Mouse (Mus musculus) CH12.LX (cell line): ENCODE data around the gene Dpf3. TPM values are rescaled to one million over a fixed set of nuclear protein-coding genes. Genes with fewer than 3 reads are reported as not detected.

Experiments used
- DNase-seq: peaks from one replicate; pipeline ENCODE4 v3.0.0-alpha.2; 2013; ENCODE audit errors: extremely low read depth
- H3K27ac ChIP-seq: 2 replicates; pipeline ENCODE4 v1.5.1; 2012; ENCODE audit warnings: low read depth, mild to moderate bottlenecking, control low read depth, moderate library complexity; ENCODE audit not compliant: insufficient read depth
- H3K27me3 ChIP-seq: replicated peaks from 2 replicates; pipeline ENCODE3; 2012; ENCODE audit warnings: inconsistent platforms
- H3K36me3 ChIP-seq, 2 experiments: replicated peaks in 1 of 2; 2 replicates each; pipeline versions ENCODE3 to v1.6.1; 2012; ENCODE audit warnings: inconsistent platforms in 1 of 2, low read length in 1 of 2, mild to moderate bottlenecking in 1 of 2, mixed read lengths in 1 of 2, moderate library complexity in 1 of 2; ENCODE audit not compliant: control insufficient read depth in 1 of 2, insufficient read depth in 1 of 2
- H3K4me1 ChIP-seq, 2 experiments: 2 replicates each; pipeline ENCODE4 v1.6.1; 2012; ENCODE audit warnings: inconsistent platforms in 1 of 2, moderate library complexity in 1 of 2; ENCODE audit not compliant: insufficient read depth in 2 of 2, control insufficient read depth in 1 of 2
- H3K4me2 ChIP-seq: 2 replicates; pipeline ENCODE4 v1.6.1; 2012; ENCODE audit warnings: low read depth, mild to moderate bottlenecking, control low read depth; ENCODE audit not compliant: poor library complexity, insufficient read depth, severe bottlenecking
- H3K4me3 ChIP-seq, 3 experiments: fragments of 150-350 bp in 1 of 3; sonication (generic) in 1 of 3; replicated peaks in 1 of 3; 2 replicates each; pipeline versions ENCODE3 to v1.5.1; 2011 to 2012; ENCODE audit warnings: low read depth in 2 of 3, low read length in 2 of 3, mild to moderate bottlenecking in 2 of 3, moderate library complexity in 2 of 3, control low read depth in 1 of 3, improper control_type of control experiment in 1 of 3, inconsistent platforms in 1 of 3, mixed read lengths in 1 of 3; ENCODE audit not compliant: poor library complexity in 1 of 3
- H3K79me2 ChIP-seq: replicated peaks from 2 replicates; pipeline ENCODE4 v1.6.1; 2012; ENCODE audit warnings: mild to moderate bottlenecking, moderate library complexity; ENCODE audit not compliant: control insufficient read depth, poor library complexity, insufficient read depth, severe bottlenecking; ENCODE audit errors: extremely low read depth
- H3K9ac ChIP-seq: 2 replicates; pipeline ENCODE4 v1.6.1; 2012; ENCODE audit warnings: low read depth, mild to moderate bottlenecking, control low read depth, moderate library complexity; ENCODE audit not compliant: insufficient read depth
- H3K9me3 ChIP-seq: replicated peaks from 2 replicates; pipeline ENCODE3; 2012; ENCODE audit warnings: low read length, inconsistent platforms, mixed read lengths
- BHLHE40 ChIP-seq: IDR thresholded peaks from 2 replicates; pipeline ENCODE4 v1.6.1; 2011; ENCODE audit warnings: mild to moderate bottlenecking, low read depth, low read length, improper control_type of control experiment
- CTCF ChIP-seq, 2 experiments: IDR thresholded peaks in 1 of 2; conservative IDR thresholded peaks in 1 of 2; 2 replicates each; pipeline ENCODE4 v1.5.1; 2011 to 2012; ENCODE audit warnings: low read depth in 2 of 2, low read length in 2 of 2, improper control_type of control experiment in 1 of 2, inconsistent platforms in 1 of 2, mild to moderate bottlenecking in 1 of 2, moderate library complexity in 1 of 2
- EP300 ChIP-seq: IDR thresholded peaks from 2 replicates; pipeline ENCODE4 v1.6.1; 2011; ENCODE audit warnings: low read length, improper control_type of control experiment
- ETS1 ChIP-seq: conservative IDR thresholded peaks from 2 replicates; pipeline ENCODE4 v1.6.1; 2012; ENCODE audit warnings: low read depth, mild to moderate bottlenecking, inconsistent platforms, low read length, improper control_type of control experiment, moderate library complexity
- JUND ChIP-seq: conservative IDR thresholded peaks from 2 replicates; pipeline ENCODE4 v1.6.1; 2011; ENCODE audit warnings: low read depth, low read length, improper control_type of control experiment
- MXI1 ChIP-seq: IDR thresholded peaks from 2 replicates; pipeline ENCODE4 v1.6.1; 2011; ENCODE audit warnings: mild to moderate bottlenecking, low read depth, low read length, improper control_type of control experiment
- MYC ChIP-seq: IDR thresholded peaks from 2 replicates; pipeline ENCODE4 v1.6.1; 2011; ENCODE audit warnings: low read depth, mild to moderate bottlenecking, improper control_type of control experiment, low read length
- PAX5 ChIP-seq: IDR thresholded peaks from 2 replicates; pipeline ENCODE4 v1.6.1; 2012; ENCODE audit warnings: low read length, inconsistent platforms, mixed read lengths
- RCOR1 ChIP-seq: conservative IDR thresholded peaks from 2 replicates; pipeline ENCODE4 v1.6.1; 2012; ENCODE audit warnings: low read depth, mild to moderate bottlenecking, inconsistent platforms, low read length, improper control_type of control experiment
- USF1 ChIP-seq: IDR thresholded peaks from 2 replicates; pipeline ENCODE4 v1.6.1; 2014; ENCODE audit warnings: low read depth, mild to moderate bottlenecking, inconsistent platforms, low read length, improper control_type of control experiment
- dilution Hi-C: fragments of 300-500 bp; cut with MboI; formaldehyde crosslinking; loops from 2 replicates; pipeline ENCODE4 v1.14.3; 2020; ENCODE audit warnings: low sequenced_read_pairs; ENCODE audit not compliant: extremely low pct_unique_long_range_greater_than_20kb, extremely low pct_ligation_motif_present
- in situ Hi-C: fragments of 300-500 bp; cut with MboI; formaldehyde crosslinking; loops from 3 replicates; pipeline ENCODE4 v1.14.3; 2019; ENCODE audit warnings: low sequenced_read_pairs, low pct_ligation_motif_present, low pct_unique_long_range_greater_than_20kb, mixed read lengths
- polyA plus RNA-seq: library from polyadenylated mRNA; unstranded; fragments of >175 nt; gene quantifications from 2 replicates; pipeline ENCODE4 v1.2.1, GENCODE M21; 2012; ENCODE audit warnings: low read depth; ENCODE audit not compliant: insufficient read length
- total RNA-seq, 2 experiments: library from RNA; depleted of rRNA; stranded (reverse); fragments of 300-350 nt in 1 of 2; fragments of >200 nt in 1 of 2; gene quantifications; 2 replicates each; pipeline ENCODE4 v1.2.3; 2012 to 2014

Dpf3 gene
- total and polyA plus RNA-seq, 3 experiments: 0.42 to 1.2 (median 1.2) TPM

DNA sequence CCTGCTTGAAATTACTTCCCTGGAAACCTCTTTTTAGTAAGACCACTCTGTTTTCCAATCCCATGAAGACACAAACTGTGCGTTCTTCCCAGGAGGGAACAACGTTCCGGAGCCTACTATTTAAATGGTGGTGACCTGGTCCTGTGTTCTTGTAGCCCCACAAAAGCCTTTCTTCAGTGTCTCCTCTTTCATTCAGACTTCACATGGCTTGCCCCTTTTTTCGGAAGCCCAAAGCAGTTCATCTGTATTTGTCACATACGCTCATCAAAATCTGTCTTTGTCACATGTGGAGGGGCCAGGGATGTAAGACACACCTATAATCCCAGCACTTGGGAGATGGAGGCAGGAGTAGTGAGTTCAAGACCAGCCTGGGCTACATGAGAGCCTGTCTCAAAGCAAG, 73.8 kb downstream of the Dpf3 start:
- H3K36me3 ChIP-seq: no peaks in the 10 kb centered on the region
- H3K4me2 ChIP-seq: no peak overlapping the region
- no peaks in the 10 kb centered on the region for H3K27me3 ChIP-seq
- no peak for TF ChIP-seq MYC
- no peak for TF ChIP-seq MXI1
- TF ChIP-seq EP300: no peak
- DNase-seq: no peak
- no peak overlapping the region for H3K27ac ChIP-seq
- no peak overlapping the region for H3K4me3 ChIP-seq
- dilution Hi-C loops (no loop called here), in situ Hi-C loops (no loop called here)
- no peaks in the 10 kb centered on the region for H3K9me3 ChIP-seq
- no peaks in the 10 kb centered on the region for H3K79me2 ChIP-seq
- no peak overlapping the region for H3K9ac ChIP-seq
- peaks cover 4 to 15% of the 10 kb centered on the region in 2 experiments; a peak in 3 of 4 replicates for H3K4me1 ChIP-seq

- H3K4me2 ChIP-seq: no peak overlapping the region
- dilution Hi-C loops: no loop called here
These were observed 75.6 kb downstream of the Dpf3 start for GRCm38 (mm10) chr12:83411721-83412521.

DNA sequence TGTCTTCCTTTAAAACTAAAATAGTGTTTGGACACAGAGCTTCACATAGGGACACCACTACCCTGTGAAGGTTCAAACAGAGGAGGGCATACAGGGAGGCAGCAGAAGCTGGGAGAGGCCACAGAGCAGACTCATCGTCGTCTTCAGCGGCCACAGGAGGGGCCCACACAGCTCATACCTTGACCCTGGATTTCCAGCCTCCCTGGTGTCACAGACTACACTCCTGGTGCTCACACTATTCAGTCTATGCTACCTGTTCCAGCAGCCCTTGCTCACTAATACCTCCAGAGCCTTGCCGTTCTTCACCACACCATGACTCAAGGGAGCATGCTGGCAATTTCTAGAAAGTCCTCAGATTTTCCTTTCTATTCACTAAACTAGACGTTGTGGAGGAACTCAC, 76.5 kb downstream of the Dpf3 start:
- no peak overlapping the region for H3K27ac ChIP-seq
- no peak for TF ChIP-seq JUND
- dilution Hi-C loops (no loop called here), in situ Hi-C loops (no loop called here)
- no peak overlapping the region for H3K4me3 ChIP-seq
- H3K36me3 ChIP-seq: no peaks in the 10 kb centered on the region
- H3K79me2 ChIP-seq: no peaks in the 10 kb centered on the region
- DNase-seq: no peak
- no peaks in the 10 kb centered on the region for H3K9me3 ChIP-seq
- no peak overlapping the region for H3K4me2 ChIP-seq
- H3K4me1 ChIP-seq: peaks cover 4 to 15% of the 10 kb centered on the region in 2 experiments; a peak in 3 of 4 replicates
- H3K9ac ChIP-seq: no peak overlapping the region
- no peaks in the 10 kb centered on the region for H3K27me3 ChIP-seq

More at GRCm38 (mm10) chr12:83411721-83412521, 75.6 kb downstream of the Dpf3 start:
- Histone ChIP-seq H3K4me3 (no peak overlapping the region), H3K4me1 (peaks cover 4 to 15% of the 10 kb centered on the region in 2 experiments; a peak in 3 of 4 replicates), H3K27ac (no peak overlapping the region), H3K9me3 (no peaks in the 10 kb centered on the region), H3K27me3 (no peaks in the 10 kb centered on the region), H3K9ac (no peak overlapping the region), H3K79me2 (no peaks in the 10 kb centered on the region), H3K36me3 (no peaks in the 10 kb centered on the region)
- in situ Hi-C loops: no loop called here
- DNase-seq: no peak
- no peak for TF ChIP-seq CTCF (conservative IDR thresholded peaks at IDR 0.05 in 1 of 2, IDR thresholded peaks at IDR 0.05 in 1 of 2; ENCODE audit: low read depth in 2 of 2, low read length in 2 of 2)
- TF ChIP-seq ETS1: no peak
- no peak for TF ChIP-seq RCOR1
- no peak for TF ChIP-seq PAX5
- TF ChIP-seq BHLHE40: no peak
- TF ChIP-seq USF1: no peak
